Mouse (Mus musculus) left cerebral cortex, adult 9 months (tissue): ENCODE results near the gene Retreg1.

Source experiments
- DNase-seq, 2 experiments: peaks; one replicate each; pipeline ENCODE4 v3.0.0; 2022; ENCODE audit warnings: low spot score in 2 of 2

Gene Retreg1

GRCm38 (mm10) chr15:25880192-25880591 is 37.2 kb downstream of the Retreg1 start:
- DNase-seq: no peak

GRCm38 (mm10) chr15:25882002-25882401 is 39.0 kb downstream of the Retreg1 start:
- DNase-seq: no peak

- no peak for DNase-seq
Measured at GRCm38 (mm10) chr15:25884416-25884958, 41.5 kb downstream of the Retreg1 start.

GRCm38 (mm10) chr15:25886581-25887011 is 43.6 kb downstream of the Retreg1 start:
- DNase-seq: peak; percentile 43 to 65

- no peak for DNase-seq
Measured at GRCm38 (mm10) chr15:25889927-25890326, 46.9 kb downstream of the Retreg1 start.

GRCm38 (mm10) chr15:25891556-25891955 is 48.6 kb downstream of the Retreg1 start:
- DNase-seq: no peak

- no peak for DNase-seq
Measured at GRCm38 (mm10) chr15:25893327-25893726, 50.3 kb downstream of the Retreg1 start.

- DNase-seq: no peak
Measured at GRCm38 (mm10) chr15:25896783-25897182, 53.8 kb downstream of the Retreg1 start.

- no peak for DNase-seq
Measured at GRCm38 (mm10) chr15:25897617-25898016, 54.6 kb downstream of the Retreg1 start.

GRCm38 (mm10) chr15:25899021-25899420 is 56.0 kb downstream of the Retreg1 start:
- DNase-seq: peak; percentile 50 to 64

GRCm38 (mm10) chr15:25900540-25900939 is 57.6 kb downstream of the Retreg1 start:
- peak in 1 of 2 experiments; percentile 70 for DNase-seq

GRCm38 (mm10) chr15:25902931-25903615 is 60.1 kb downstream of the Retreg1 start:
- no peak for DNase-seq

GRCm38 (mm10) chr15:25904435-25905021 is 61.5 kb downstream of the Retreg1 start:
- DNase-seq: no peak

GRCm38 (mm10) chr15:25909783-25910494 is 67.0 kb downstream of the Retreg1 start:
- DNase-seq: no peak

GRCm38 (mm10) chr15:25910495-25910865 is 67.5 kb downstream of the Retreg1 start:
- DNase-seq: no peak

GRCm38 (mm10) chr15:25910924-25911323 is 67.9 kb downstream of the Retreg1 start:
- no peak for DNase-seq

- no peak for DNase-seq
Measured at GRCm38 (mm10) chr15:25912911-25913310, 69.9 kb downstream of the Retreg1 start.

GRCm38 (mm10) chr15:25913659-25914058 is 70.7 kb downstream of the Retreg1 start:
- no peak for DNase-seq

GRCm38 (mm10) chr15:25914160-25914559 is 71.2 kb downstream of the Retreg1 start:
- DNase-seq: no peak

GRCm38 (mm10) chr15:25915013-25915412 is 72.0 kb downstream of the Retreg1 start:
- DNase-seq: no peak

- no peak for DNase-seq
Measured at GRCm38 (mm10) chr15:25915574-25916205, 72.7 kb downstream of the Retreg1 start.

- DNase-seq: no peak
Measured at GRCm38 (mm10) chr15:25916252-25916651, 73.3 kb downstream of the Retreg1 start.
